Mouse (Mus musculus) gastrocnemius, postnatal 14 days (tissue): Measurements from ENCODE around the gene Rabep1. TPM values are rescaled to one million over a fixed set of nuclear protein-coding genes. Genes with fewer than 3 reads are reported as not detected.
"Not testable (repeated sequence)": the region's sequence is repeated elsewhere in the genome, so short reads cannot be mapped to it uniquely, and the experiment has no call there.

Experiments
- DNase-seq: peaks from one replicate; pipeline ENCODE4 v3.0.0; 2021; ENCODE audit warnings: mixed read lengths
- intact Hi-C: fragments of 180-260 bp; cut with DNase I; formaldehyde crosslinking; loops from one replicate; pipeline ENCODE4 v1.15.1; 2025; ENCODE audit warnings: low total_unique reads
- total RNA-seq, 2 experiments: library from RNA; stranded (reverse); gene quantifications; 2 replicates each; pipeline ENCODE4 v1.2.3; 2021

Gene Rabep1
- total RNA-seq, 2 experiments from 2014 or later = 22.7 to 24.3 TPM

GRCm38 (mm10) chr11:70821728-70822591 is 22.6 kb upstream of the Rabep1 start:
- intact Hi-C loops = no loop called here
- peak; percentile 60 for DNase-seq

- DNase-seq = no peak
- intact Hi-C loops = no loop called here
These were observed 18.4 kb upstream of the Rabep1 start for GRCm38 (mm10) chr11:70826207-70826606.

GRCm38 (mm10) chr11:70828975-70829615 is 15.5 kb upstream of the Rabep1 start:
- intact Hi-C loops = no loop called here
- DNase-seq = no peak

- DNase-seq = no peak
- intact Hi-C loops = no loop called here
These were observed 13.4 kb upstream of the Rabep1 start for GRCm38 (mm10) chr11:70831201-70831600.

GRCm38 (mm10) chr11:70833408-70833807 is 11.2 kb upstream of the Rabep1 start:
- DNase-seq = no peak
- intact Hi-C loops = no loop called here

GRCm38 (mm10) chr11:70833831-70834230 is 10.7 kb upstream of the Rabep1 start:
- DNase-seq = no peak
- intact Hi-C loops = no loop called here

- no peak for DNase-seq
- intact Hi-C loops = no loop called here
These were observed 9.2 kb upstream of the Rabep1 start for GRCm38 (mm10) chr11:70835381-70835831.

- intact Hi-C loops = no loop called here
- DNase-seq = no peak
These were observed 7.5 kb upstream of the Rabep1 start for GRCm38 (mm10) chr11:70837031-70837430.

GRCm38 (mm10) chr11:70838610-70839009 is 6.0 kb upstream of the Rabep1 start:
- DNase-seq = no peak
- intact Hi-C loops = no loop called here

- no peak for DNase-seq
- intact Hi-C loops = no loop called here
These were observed 1.6 kb upstream of the Rabep1 start for GRCm38 (mm10) chr11:70842983-70843382.

- DNase-seq = no peak
- intact Hi-C loops = no loop called here
These were observed 652 bp upstream of the Rabep1 start for GRCm38 (mm10) chr11:70843701-70844551.

- intact Hi-C loops = no loop called here
- DNase-seq = no peak
These were observed 940 bp downstream of the Rabep1 start for GRCm38 (mm10) chr11:70845457-70845978.

- intact Hi-C loops = no loop called here
- no peak for DNase-seq
These were observed 1.5 kb downstream of the Rabep1 start for GRCm38 (mm10) chr11:70846029-70846428.

GRCm38 (mm10) chr11:70860371-70860770 is 15.8 kb downstream of the Rabep1 start:
- intact Hi-C loops = no loop called here
- DNase-seq = no peak

GRCm38 (mm10) chr11:70863204-70863603 is 18.6 kb downstream of the Rabep1 start:
- DNase-seq, intact Hi-C loops: not testable (repeated sequence)

- no peak for DNase-seq
- intact Hi-C loops = no loop called here
These were observed 20.6 kb downstream of the Rabep1 start for GRCm38 (mm10) chr11:70865223-70865622.

GRCm38 (mm10) chr11:70869263-70869662 is 24.7 kb downstream of the Rabep1 start:
- intact Hi-C loops = no loop called here
- DNase-seq = no peak

GRCm38 (mm10) chr11:70869811-70870210 is 25.2 kb downstream of the Rabep1 start:
- DNase-seq = no peak
- intact Hi-C loops = no loop called here

GRCm38 (mm10) chr11:70870407-70870806 is 25.8 kb downstream of the Rabep1 start:
- DNase-seq = peak; percentile 59
- intact Hi-C loops = no loop called here

GRCm38 (mm10) chr11:70871110-70871509 is 26.5 kb downstream of the Rabep1 start:
- DNase-seq = no peak
- intact Hi-C loops = no loop called here
